Mouse (Mus musculus) kidney, postnatal 0 days (tissue): ENCODE measurements at regions not wholly inside any gene's neighbourhood (a gene's known extent, or its start where the extent isn't known, plus 50 kb on each side); places are given as distances from the start of the nearest gene placed in this dataset.

Source experiments
- ATAC-seq: fragments of 200-750 bp; cut with Nextera tagmentation; replicated peaks from 2 replicates; pipeline ENCODE4 v1.8.0; 2017; ENCODE audit warnings: low read depth, moderate number of reproducible peaks, moderate TSS enrichment, moderate library complexity; ENCODE audit not compliant: low FRiP score
- DNase-seq: peaks from one replicate; pipeline ENCODE4 v3.0.0-alpha.2; 2016; ENCODE audit warnings: low spot score
- H3K27ac ChIP-seq: fragments of 300-500 bp; sonication (generic); 2 replicates; pipeline ENCODE4 v1.5.1; 2014; ENCODE audit warnings: mild to moderate bottlenecking
- H3K27me3 ChIP-seq: fragments of 300-500 bp; sonication (generic); 2 replicates; pipeline ENCODE4 v1.6.1; 2014; ENCODE audit warnings: low read length, mixed read lengths; ENCODE audit not compliant: insufficient read depth
- H3K36me3 ChIP-seq: fragments of 300-500 bp; sonication (generic); 2 replicates; pipeline ENCODE4 v1.6.1; 2014; ENCODE audit warnings: low read length, mixed read lengths; ENCODE audit not compliant: insufficient read depth
- H3K4me1 ChIP-seq: fragments of 300-500 bp; sonication (generic); replicated peaks from 2 replicates; pipeline ENCODE4 v1.6.1; 2014; ENCODE audit warnings: antibody characterized with exemption, low read length, mixed read lengths; ENCODE audit not compliant: insufficient read depth
- H3K4me2 ChIP-seq: fragments of 300-500 bp; sonication (generic); 2 replicates; pipeline ENCODE4 v1.6.1; 2014; ENCODE audit warnings: mild to moderate bottlenecking, low read length, moderate library complexity, mixed read lengths
- H3K4me3 ChIP-seq: fragments of 300-500 bp; sonication (generic); replicated peaks from 2 replicates; pipeline ENCODE4 v1.5.1; 2014; ENCODE audit warnings: low read depth, low read length
- H3K9ac ChIP-seq: fragments of 300-500 bp; sonication (generic); 2 replicates; pipeline ENCODE4 v1.6.1; 2014; ENCODE audit warnings: low read depth, low read length
- H3K9me3 ChIP-seq: fragments of 300-500 bp; sonication (generic); replicated peaks from 2 replicates; pipeline ENCODE4 v1.6.1; 2016; ENCODE audit warnings: low read length, inconsistent platforms, mixed read lengths
- CTCF ChIP-seq: IDR thresholded peaks from 2 replicates; pipeline ENCODE4 v1.5.1; 2016; ENCODE audit warnings: antibody characterized with exemption, low read depth, mild to moderate bottlenecking, moderate library complexity
- WGBS: fragments of 180-500 bp; shearing (Covaris S2); extraction: QIAGEN DNeasy Blood & Tissue Kit; methylation state at CpG from one replicate; pipeline ENCODE4 v1.1.7; 2014; 5-methylcytosine and 5-hydroxymethylcytosine counted together

- WGBS, result 79% methylated on average over 1 of the region's 1 CpGs
- Histone ChIP-seq H3K4me3 (no peak overlapping the region), H3K9ac (no peak overlapping the region), H3K4me1 (no peaks in the 10 kb centered on the region), H3K4me2 (no peak overlapping the region), H3K36me3 (no peaks in the 10 kb centered on the region), H3K27ac (no peak overlapping the region), H3K9me3 (no peaks in the 10 kb centered on the region), H3K27me3 (no peaks in the 10 kb centered on the region)
- ATAC-seq (no peak), DNase-seq (no peak)
- no peak for TF ChIP-seq CTCF
Measured at GRCm38 (mm10) chr9:17294327-17294726, 793.2 kb upstream of the Fat3 start.

- 28% methylated on average over 6 of the region's 6 CpGs for WGBS
- no peak for TF ChIP-seq CTCF
- H3K27me3 ChIP-seq, result no peaks in the 10 kb centered on the region
- DNase-seq (peak; percentile 47), ATAC-seq (no peak)
- no peaks in the 10 kb centered on the region for H3K9me3 ChIP-seq
- no peak overlapping the region for H3K9ac ChIP-seq
- no peak overlapping the region for H3K27ac ChIP-seq
- H3K4me1 ChIP-seq, result no peaks in the 10 kb centered on the region
- no peaks in the 10 kb centered on the region for H3K36me3 ChIP-seq
- no peak overlapping the region for H3K4me3 ChIP-seq
- H3K4me2 ChIP-seq, result no peak overlapping the region
Measured at GRCm38 (mm10) chr9:17288790-17289596, 787.9 kb upstream of the Fat3 start.

- H3K27ac ChIP-seq, result peak overlapping the region; percentile 51; the same call in 1 of the 2 replicates
- H3K4me1 ChIP-seq, result no peaks in the 10 kb centered on the region
- no peaks in the 10 kb centered on the region for H3K27me3 ChIP-seq
- H3K4me2 ChIP-seq, result no peak overlapping the region
- H3K36me3 ChIP-seq, result no peaks in the 10 kb centered on the region
- H3K9ac ChIP-seq, result no peak overlapping the region
- DNase-seq (peak; percentile 18), ATAC-seq (0 out of 2 replicates have a peak, but pooled peaks have one; percentile 36)
- no peak overlapping the region for H3K4me3 ChIP-seq
- 48% methylated on average over 4 of the region's 4 CpGs for WGBS
- no peaks in the 10 kb centered on the region for H3K9me3 ChIP-seq
- TF ChIP-seq CTCF, result no peak
Measured at GRCm38 (mm10) chr9:17279334-17279990, 778.4 kb upstream of the Fat3 start.

- no peak for TF ChIP-seq CTCF
- Histone ChIP-seq H3K27ac (no peak overlapping the region), H3K9me3 (no peaks in the 10 kb centered on the region), H3K36me3 (no peaks in the 10 kb centered on the region), H3K27me3 (no peaks in the 10 kb centered on the region), H3K4me3 (no peak overlapping the region), H3K9ac (no peak overlapping the region), H3K4me1 (no peaks in the 10 kb centered on the region), H3K4me2 (no peak overlapping the region)
- peak; percentile 56 for DNase-seq
- 43% methylated on average over 2 of the region's 2 CpGs for WGBS
- ATAC-seq, result no peak
Measured at GRCm38 (mm10) chr9:17272616-17273015, 771.5 kb upstream of the Fat3 start.

GRCm38 (mm10) chr9:17269624-17270023 lies 768.5 kb upstream of the Fat3 start:
- H3K4me3 ChIP-seq, result no peak overlapping the region
- H3K27me3 ChIP-seq, result no peaks in the 10 kb centered on the region
- DNase-seq (peak; percentile 15), ATAC-seq (no peak)
- no peak overlapping the region for H3K27ac ChIP-seq
- H3K4me2 ChIP-seq, result no peak overlapping the region
- 57% methylated on average over 1 of the region's 1 CpGs for WGBS
- H3K4me1 ChIP-seq, result no peaks in the 10 kb centered on the region
- H3K9ac ChIP-seq, result no peak overlapping the region
- TF ChIP-seq CTCF, result peak; percentile 41; the same call in 1 of the 2 replicates
- no peaks in the 10 kb centered on the region for H3K36me3 ChIP-seq
- H3K9me3 ChIP-seq, result no peaks in the 10 kb centered on the region

GRCm38 (mm10) chr9:17257148-17257547 lies 756.1 kb upstream of the Fat3 start:
- no peak overlapping the region for H3K4me2 ChIP-seq
- ATAC-seq (no peak), DNase-seq (no peak)
- H3K4me3 ChIP-seq, result no peak overlapping the region
- H3K9me3 ChIP-seq, result no peaks in the 10 kb centered on the region
- H3K27me3 ChIP-seq, result no peaks in the 10 kb centered on the region
- WGBS, result 93% methylated on average over 1 of the region's 1 CpGs
- no peak for TF ChIP-seq CTCF
- H3K27ac ChIP-seq, result no peak overlapping the region
- H3K4me1 ChIP-seq, result no peaks in the 10 kb centered on the region
- no peaks in the 10 kb centered on the region for H3K36me3 ChIP-seq
- no peak overlapping the region for H3K9ac ChIP-seq
